Mouse (Mus musculus) embryo, embryonic 9.5 days (tissue): ENCODE measurements at regions not wholly inside any gene's neighbourhood (a gene's known extent, or its start where the extent isn't known, plus 50 kb on each side); places are given as distances from the start of the nearest gene placed in this dataset.

Experiments
- DNase-seq: peaks from one replicate; pipeline ENCODE4 v3.0.0-alpha.2; 2017; ENCODE audit errors: extremely low spot score

DNA sequence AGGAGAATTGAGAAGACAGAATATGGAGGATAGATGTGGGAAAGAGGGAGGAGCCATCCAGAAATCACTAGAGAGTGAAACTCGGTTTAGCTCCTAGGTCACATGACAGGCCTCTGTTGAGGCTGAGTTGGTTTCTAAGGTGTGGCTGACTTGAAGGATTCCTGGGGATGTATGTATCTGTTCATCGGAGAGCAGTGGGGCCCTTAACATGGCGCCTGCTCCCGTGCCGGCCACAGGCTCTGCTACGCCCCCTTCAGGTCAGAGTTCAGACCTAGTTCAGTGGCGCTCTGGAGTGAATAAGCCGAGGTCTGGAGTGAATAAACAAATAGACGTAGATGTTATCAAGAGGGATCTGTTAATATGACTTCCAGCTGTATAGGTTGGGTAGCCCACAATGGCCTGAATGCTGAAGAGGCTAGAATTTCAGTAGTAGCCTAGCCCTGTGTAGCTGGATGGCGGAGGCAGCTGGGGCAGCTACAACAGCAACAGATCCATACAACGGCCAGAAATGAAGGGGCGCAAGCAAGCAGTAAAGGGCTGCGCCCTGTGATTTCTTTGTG lies 239.4 kb downstream of the Gm10260 start:
- DNase-seq: no peak

DNA sequence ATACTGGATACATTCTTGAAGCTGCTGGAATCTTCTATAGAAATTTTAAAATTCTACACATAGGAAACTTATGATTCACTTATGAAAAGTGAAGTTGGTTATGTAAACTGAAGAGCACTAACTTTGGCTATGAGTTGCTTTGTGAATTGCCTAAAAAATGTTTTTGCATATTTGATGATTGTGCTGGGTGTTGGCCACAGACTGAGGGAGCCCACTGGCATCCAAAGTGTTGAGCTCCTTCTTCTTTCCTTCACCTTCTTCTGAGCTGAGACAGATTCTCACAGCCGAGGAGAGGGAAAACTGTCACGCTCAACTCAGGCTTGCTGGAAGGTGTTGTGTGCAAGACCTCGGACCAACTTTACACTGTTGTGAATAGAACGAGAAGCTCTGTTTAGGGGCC lies 243.7 kb downstream of the Gm10260 start:
- DNase-seq: no peak

DNA sequence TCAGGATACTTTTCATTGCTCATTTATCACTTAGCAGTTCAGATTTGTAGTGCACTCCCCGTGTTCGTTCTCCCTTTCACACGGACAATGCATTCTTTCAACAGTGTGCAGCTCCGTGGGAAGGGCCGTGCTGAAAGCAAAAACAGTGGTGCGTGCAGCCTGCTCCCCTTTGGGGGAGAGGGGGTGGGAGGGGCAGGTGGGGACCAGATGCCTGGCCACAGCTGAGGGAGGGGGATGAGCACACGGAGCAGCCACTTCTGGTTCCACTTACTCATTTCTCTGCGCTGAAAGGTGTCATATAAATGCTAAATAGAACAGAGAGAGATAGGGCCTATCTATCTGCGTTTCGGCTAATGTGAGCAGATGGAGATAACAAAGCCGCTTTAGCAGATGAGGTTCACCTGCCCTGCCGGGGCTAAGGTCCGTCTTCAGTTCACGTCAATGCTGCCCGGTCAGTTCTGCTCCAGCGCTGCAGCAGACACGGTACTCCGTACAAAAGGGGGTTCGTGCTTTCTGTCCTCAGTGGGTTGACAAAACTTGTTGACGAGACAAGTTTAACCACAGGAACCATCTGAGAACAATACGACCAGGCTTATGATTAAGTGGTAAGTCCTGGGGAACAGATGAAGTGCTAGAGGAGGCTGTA lies 245.9 kb downstream of the Gm10260 start:
- DNase-seq: peak; percentile 37

GRCm38 (mm10) chr13:97512521-97512920 lies 247.9 kb downstream of the Gm10260 start:
- DNase-seq: no peak

DNA sequence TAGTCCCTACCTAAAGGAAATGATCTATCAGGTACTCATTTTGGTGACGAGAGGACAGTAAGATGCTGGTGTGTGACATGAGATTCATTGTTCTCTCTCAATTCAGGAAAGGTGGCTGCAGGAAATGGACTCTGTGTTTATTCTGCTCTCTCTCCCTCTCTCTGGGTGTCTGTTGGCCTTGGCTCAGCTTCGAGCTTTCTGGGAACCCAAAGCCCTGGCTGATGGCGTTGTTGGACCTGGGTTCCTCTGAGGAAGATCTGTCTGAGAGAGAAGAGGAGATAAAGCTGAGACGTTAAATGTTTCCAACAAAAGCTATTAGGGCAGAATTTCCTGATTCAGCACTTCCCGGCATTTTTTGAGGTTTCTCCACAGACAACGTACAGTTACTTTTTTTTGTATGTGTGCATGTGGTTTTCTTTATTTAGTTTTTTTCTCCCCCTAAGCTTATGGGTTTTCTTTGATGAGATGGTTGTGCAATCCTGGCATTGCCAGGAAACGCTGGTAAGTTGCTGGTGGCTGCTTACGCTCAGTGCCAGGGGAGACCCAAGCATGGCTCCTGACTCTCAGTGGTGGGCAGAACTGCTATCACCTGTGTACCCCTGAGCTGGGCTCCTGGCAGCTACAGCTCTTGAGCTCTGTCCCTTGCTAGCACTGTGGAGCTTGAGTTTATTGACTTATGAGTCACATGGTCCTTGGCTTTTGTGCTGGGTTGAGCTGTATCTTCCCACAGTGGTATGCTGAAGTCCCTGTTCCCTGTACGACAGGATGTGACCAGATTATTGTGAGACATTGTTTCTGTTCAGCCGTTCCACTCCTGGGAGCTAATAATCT lies 249.8 kb downstream of the Gm10260 start:
- DNase-seq: no peak

GRCm38 (mm10) chr13:97504949-97505348 lies 255.5 kb downstream of the Gm10260 start:
- no peak for DNase-seq

- no peak for DNase-seq
These were observed 256.3 kb downstream of the Gm10260 start for GRCm38 (mm10) chr13:97503955-97504739.

DNA sequence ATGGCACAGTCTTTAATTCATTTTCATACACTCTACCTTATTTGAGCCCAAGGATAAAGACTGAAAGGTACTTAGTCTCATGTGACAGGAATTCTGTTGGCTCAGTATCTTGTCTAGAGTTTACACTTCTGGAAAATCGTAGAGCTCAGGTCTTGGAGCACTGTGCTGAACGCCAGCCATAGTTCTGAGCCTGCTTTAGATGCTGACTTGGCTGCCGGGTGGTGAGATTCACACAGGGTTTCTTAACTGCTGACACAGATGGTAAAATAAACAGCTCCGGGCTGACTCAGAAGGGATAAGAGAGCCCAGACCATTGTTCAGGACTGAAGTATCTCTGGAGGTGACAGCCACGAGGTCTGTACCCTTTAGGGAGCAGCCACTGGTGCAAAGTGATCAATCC lies 257.0 kb downstream of the Gm10260 start:
- DNase-seq: no peak

DNA sequence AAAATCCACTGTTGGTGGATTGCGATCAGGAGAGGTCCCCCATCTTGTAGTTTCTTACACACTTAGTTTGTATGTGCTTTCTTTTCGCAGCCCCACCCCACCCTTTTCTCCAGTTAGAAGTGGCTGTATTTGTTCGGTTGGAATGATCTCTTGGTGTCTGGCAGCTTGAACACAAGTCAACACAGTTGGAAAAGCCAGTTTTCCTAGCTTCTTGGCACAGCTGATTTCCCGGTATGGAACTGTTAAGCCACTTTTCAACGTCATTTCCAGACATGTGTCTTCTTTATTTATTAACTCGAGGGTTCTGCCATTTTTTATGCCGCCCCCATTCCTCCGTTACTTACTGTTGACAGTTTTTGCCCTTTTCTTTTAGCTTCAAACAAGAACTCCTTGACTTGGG lies 259.2 kb downstream of the Enc1 start:
- no peak for DNase-seq

DNA sequence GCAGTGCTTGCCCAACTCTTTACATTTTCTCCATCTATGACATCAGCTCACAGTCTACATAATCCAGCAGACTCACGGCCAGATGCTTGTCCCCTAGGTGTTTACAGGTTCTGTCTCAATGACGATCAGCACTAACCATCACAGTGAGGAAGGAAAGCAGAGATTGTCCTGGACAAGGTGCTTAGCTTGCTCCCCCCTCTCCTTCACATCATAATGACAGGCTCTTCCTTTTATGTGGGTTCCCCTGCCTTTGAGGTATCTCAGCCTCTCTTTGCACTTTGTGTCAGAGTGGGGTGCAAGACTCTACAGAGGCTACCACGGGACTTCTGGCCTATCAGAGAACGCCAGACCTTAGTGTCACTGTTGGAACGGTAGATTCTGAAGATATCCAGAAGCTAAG lies 258.1 kb downstream of the Enc1 start:
- DNase-seq: no peak

GRCm38 (mm10) chr13:97497928-97498327 lies 257.0 kb downstream of the Enc1 start:
- no peak for DNase-seq

DNA sequence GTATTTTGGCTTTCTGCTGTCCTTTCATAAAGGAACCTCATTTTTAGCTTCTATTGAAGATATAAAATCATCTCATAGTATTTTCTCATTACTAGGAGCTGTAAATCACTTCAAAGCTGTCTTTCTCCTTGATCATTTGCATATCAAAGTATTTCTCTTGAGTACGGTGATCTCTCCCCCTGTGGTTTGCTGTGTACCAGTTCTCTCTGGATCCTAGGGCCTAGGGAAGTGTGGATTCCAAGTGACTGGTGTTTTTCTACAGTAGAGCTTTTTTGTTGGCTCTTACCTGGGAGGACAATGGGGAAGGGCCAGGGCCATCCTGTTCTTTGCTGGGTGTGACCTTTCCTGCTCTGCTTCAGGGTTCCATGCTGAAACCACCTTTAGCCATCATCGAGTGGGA lies 253.9 kb downstream of the Enc1 start:
- DNase-seq: no peak

DNA sequence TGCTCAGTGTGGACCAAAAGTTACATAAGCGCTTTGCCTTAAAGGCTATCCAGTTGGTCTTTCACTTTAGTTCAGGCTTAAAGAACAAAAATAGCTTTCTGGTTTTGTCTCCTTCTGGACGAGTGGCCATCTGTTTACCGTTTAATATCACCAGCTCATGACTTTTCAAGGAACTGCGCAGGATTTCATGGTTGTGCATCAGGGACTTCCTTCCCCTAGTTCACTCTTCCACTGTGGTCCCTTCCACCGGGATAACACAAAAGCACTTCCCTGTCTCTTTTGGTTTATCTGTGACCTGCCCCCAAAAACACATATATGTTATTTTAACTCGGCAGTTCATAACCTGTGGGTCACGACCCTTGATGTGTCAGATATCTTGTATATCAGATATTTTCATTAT lies 252.9 kb downstream of the Enc1 start:
- DNase-seq: no peak

GRCm38 (mm10) chr13:97492958-97493735 lies 252.2 kb downstream of the Enc1 start:
- no peak for DNase-seq

GRCm38 (mm10) chr13:97491865-97492847 lies 251.3 kb downstream of the Enc1 start:
- no peak for DNase-seq

- DNase-seq: no peak
These were observed 249.2 kb downstream of the Enc1 start for GRCm38 (mm10) chr13:97490131-97490530.

DNA sequence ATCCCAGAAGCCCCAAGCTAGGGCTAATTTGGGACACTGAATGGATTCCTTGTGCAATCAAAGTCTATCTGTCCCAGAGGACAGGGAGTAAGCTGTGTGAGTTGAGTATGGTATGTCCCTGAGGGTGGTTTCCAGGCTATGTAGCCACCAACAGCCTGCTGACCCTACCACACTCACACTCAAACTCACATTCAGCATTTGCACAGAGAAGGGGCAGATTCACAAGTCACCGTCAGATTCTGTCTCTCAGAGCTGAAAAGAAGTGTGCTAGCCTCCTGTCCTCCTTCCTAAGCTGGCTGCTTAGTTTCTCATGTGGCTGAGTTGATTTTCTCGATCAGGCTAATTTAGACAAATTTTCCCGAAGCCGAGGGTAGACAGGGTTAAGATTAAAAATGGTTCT lies 248.8 kb downstream of the Enc1 start:
- DNase-seq: no peak

- DNase-seq: no peak
These were observed 248.1 kb downstream of the Enc1 start for GRCm38 (mm10) chr13:97489029-97489428.

GRCm38 (mm10) chr13:97488518-97488917 lies 247.6 kb downstream of the Enc1 start:
- DNase-seq: no peak

DNA sequence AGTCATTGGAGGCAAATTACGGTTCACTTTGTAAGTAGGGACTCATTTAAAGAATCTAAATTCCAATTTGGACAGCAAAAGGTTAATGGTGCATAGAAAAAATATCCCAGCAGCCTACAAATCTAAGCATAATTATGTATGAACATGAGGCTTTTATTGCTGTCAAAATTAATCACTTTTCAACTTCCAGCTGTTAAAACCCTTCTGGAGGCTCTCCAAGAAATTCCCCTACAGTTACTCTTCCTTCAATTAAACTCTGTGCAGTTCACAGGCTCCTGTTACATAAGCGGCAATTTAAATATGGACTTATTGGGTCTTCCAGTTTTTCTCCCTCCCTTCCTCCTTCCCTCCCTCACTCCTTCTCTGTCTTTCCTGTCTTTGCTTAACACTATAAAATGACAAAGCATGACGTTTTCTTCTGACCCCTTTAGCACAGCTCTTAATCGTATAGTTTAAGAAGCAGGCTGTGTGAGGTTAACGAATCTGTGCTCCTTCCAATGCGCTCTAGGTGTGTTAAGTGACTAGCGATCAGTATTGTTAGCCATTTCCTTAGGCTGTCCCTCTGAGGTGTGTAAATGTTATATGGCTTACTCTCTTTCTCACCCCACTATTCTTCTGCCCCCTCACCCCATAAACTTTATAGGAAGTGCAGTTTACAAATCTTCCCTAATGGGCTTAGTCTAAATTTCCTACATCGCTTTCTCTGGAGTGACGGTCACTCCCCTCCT lies 247.0 kb downstream of the Enc1 start:
- DNase-seq: no peak
